Mouse (Mus musculus) layer of hippocampus, adult 9-10 months (tissue): ENCODE measurements around the gene Zmat1.
"Not testable (repeated sequence)": the region's sequence is repeated elsewhere in the genome, so short reads cannot be mapped to it uniquely, and the experiment has no call there.

Experiments
- DNase-seq: peaks from one replicate; pipeline ENCODE4 v3.0.0; 2022; ENCODE audit warnings: low spot score

Gene Zmat1

GRCm38 (mm10) chrX:135008720-135009470 lies at the start of gene Zmat1:
Zmat1 (minus strand) TSS chrX:135009209.
- peak; percentile 66 for DNase-seq

- DNase-seq = not testable (repeated sequence)
Measured at GRCm38 (mm10) chrX:135053939-135054338, 44.9 kb upstream of the Zmat1 start.

- DNase-seq = peak; percentile 20
Measured at GRCm38 (mm10) chrX:135035962-135036375, 27.0 kb upstream of the Zmat1 start.

- no peak for DNase-seq
Measured at GRCm38 (mm10) chrX:135025135-135025534, 16.1 kb upstream of the Zmat1 start.

GRCm38 (mm10) chrX:135011381-135011780 lies 2.4 kb upstream of the Zmat1 start:
- no peak for DNase-seq

- no peak for DNase-seq
Measured at GRCm38 (mm10) chrX:135009471-135009815, 434 bp upstream of the Zmat1 start.

- DNase-seq = no peak
Measured at GRCm38 (mm10) chrX:135008021-135008420, 988 bp downstream of the Zmat1 start.

- DNase-seq = no peak
Measured at GRCm38 (mm10) chrX:134964546-134964945, 44.5 kb downstream of the Zmat1 start, which contains the start of gene Nxf2. Nxf2 (minus strand) TSS chrX:134964754.

- DNase-seq = no peak
Measured at GRCm38 (mm10) chrX:134963305-134964094, 45.5 kb downstream of the Zmat1 start.

GRCm38 (mm10) chrX:134930361-134930760 lies 78.6 kb downstream of the Zmat1 start:
- DNase-seq = peak; percentile 24

- no peak for DNase-seq
Measured at GRCm38 (mm10) chrX:134929927-134930326, 79.1 kb downstream of the Zmat1 start.

- peak; percentile 57 for DNase-seq
Measured at GRCm38 (mm10) chrX:134925058-134925457, 84.0 kb downstream of the Zmat1 start.

- no peak for DNase-seq
Measured at GRCm38 (mm10) chrX:134923675-134924424, 85.2 kb downstream of the Zmat1 start.
